34 mouse cellular contexts compared by ENCODE assay signal in genomic region chr3:146651217-146651616, GRCm38 (mm10). TPM values are rescaled to one million over a fixed set of nuclear protein-coding genes. Genes with fewer than 3 reads are reported as not detected.
"Had no signal": no experiment of that assay in that cellular context is flagged by ENCODE, and none has a peak within 500 bp of the region (broad histone marks: within the 10 kb centered on the region; RNA-seq: fewer than 3 reads in every experiment).

TSS of gene 4930503B20Rik (minus strand) at chr3:146651317.

- H3K27ac ChIP-seq: embryonic facial prominence, embryonic 10.5 days; embryonic facial prominence, embryonic 12.5 days; embryonic facial prominence, embryonic 13.5 days; embryonic facial prominence, embryonic 15.5 days; forebrain, embryonic 10.5 days; forebrain, embryonic 12.5 days; forebrain, embryonic 13.5 days; forebrain, embryonic 15.5 days; gastrocnemius, adult 2 months; heart, adult 2 months had no signal

- DNase-seq: cerebellum, adult 8-10 months; cerebellum, adult 9-10 months; cerebellum, adult 9-11 months; cerebellum, postnatal 10 days; cerebellum, postnatal 14 days; cerebellum, postnatal 25 days; cerebellum, postnatal 36 days; embryo, embryonic 11 days; forebrain, postnatal 0 days; gastrocnemius, adult 2 months; gastrocnemius, postnatal 10 days; gastrocnemius, postnatal 14 days; gastrocnemius, postnatal 25 days; gastrocnemius, postnatal 36 days; heart, adult 18-20 months; heart, adult 2 months had no signal

- H3K4me3 ChIP-seq: embryonic facial prominence, embryonic 10.5 days; embryonic facial prominence, embryonic 12.5 days; embryonic facial prominence, embryonic 13.5 days; embryonic facial prominence, embryonic 15.5 days; erythroblast, embryonic 14.5 days; forebrain, embryonic 10.5 days; forebrain, embryonic 12.5 days; forebrain, embryonic 13.5 days; forebrain, embryonic 15.5 days; gastrocnemius, adult 2 months; heart, adult 2 months had no signal

- H3K27me3 ChIP-seq: embryonic facial prominence, embryonic 12.5 days; embryonic facial prominence, embryonic 13.5 days; embryonic facial prominence, embryonic 15.5 days; forebrain, embryonic 12.5 days; forebrain, embryonic 13.5 days; forebrain, embryonic 15.5 days had no signal

- H3K36me3 ChIP-seq: embryonic facial prominence, embryonic 10.5 days; embryonic facial prominence, embryonic 12.5 days; embryonic facial prominence, embryonic 13.5 days; embryonic facial prominence, embryonic 15.5 days; forebrain, embryonic 10.5 days; forebrain, embryonic 12.5 days; forebrain, embryonic 15.5 days had no signal

- H3K4me1 ChIP-seq: embryonic facial prominence, embryonic 15.5 days; forebrain, embryonic 12.5 days; forebrain, embryonic 13.5 days; forebrain, embryonic 15.5 days had no signal

RNA-seq across cellular contexts. Expression of gene 4930503B20Rik, which starts in this region (rescaled TPM):
- total RNA-seq: forebrain, postnatal 0 days; gastrocnemius, adult 18-20 months; gastrocnemius, adult 2 months; gastrocnemius, adult 8-10 months; gastrocnemius, postnatal 14 days; gastrocnemius, postnatal 25 days; gastrocnemius, postnatal 36 days; gastrocnemius, postnatal 4 days; heart, adult 18-20 months; heart, adult 2 months had no signal
- polyA plus RNA-seq: embryonic facial prominence, embryonic 10.5 days; embryonic facial prominence, embryonic 11.5 days; embryonic facial prominence, embryonic 12.5 days; embryonic facial prominence, embryonic 14.5 days; erythroblast, embryonic 14.5 days; forebrain, embryonic 10.5 days; forebrain, embryonic 11.5 days; forebrain, embryonic 12.5 days; forebrain, embryonic 13.5 days; forebrain, embryonic 14.5 days; forebrain, embryonic 15.5 days; forebrain, embryonic 16.5 days; frontal cortex, adult 2 months had no signal
